Mouse (Mus musculus) mouse trophoblast stem cell (cell line): ENCODE measurements around the gene Tnfrsf26.

ENCODE experiments used
- in situ Hi-C, 2 experiments: fragments of 300-500 bp; cut with MseI, MboI; formaldehyde crosslinking; loops; 2 replicates in 1 of 2; 3 replicates in 1 of 2; pipeline ENCODE4 v1.15.1; 2025

The Tnfrsf26 gene

DNA sequence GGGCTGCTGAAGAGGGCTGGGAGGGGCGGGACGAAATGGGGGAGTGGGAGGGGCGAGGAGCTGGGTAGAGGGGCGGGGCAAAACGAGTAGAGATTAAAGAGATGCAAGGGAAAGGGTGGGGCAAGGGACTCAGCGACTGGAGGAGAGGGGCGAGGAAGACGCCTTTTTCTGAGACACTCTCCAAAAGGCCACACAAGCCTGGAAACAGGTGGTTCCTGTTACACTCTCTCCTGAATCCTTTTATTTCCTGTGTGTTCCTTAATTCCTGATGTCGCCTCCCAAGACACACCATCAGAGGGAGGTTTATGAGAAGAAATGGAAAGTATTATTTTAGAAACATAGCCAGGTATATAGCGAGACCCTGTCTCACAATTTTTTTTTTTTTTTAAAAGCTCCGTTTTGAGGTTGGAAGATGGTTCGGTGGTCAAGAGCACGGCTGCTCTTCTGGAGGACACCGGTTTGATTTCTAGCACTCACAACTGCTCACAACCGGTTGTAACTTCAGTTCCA is 28.2 kb downstream of the Tnfrsf26 start:
- in situ Hi-C loops: loop anchor here in 1 of 2 experiments (25.0 kb wide), 1 partner anchor 162 kb away; the partner anchor contains the start of genes Mrgprg and Osbpl5

DNA sequence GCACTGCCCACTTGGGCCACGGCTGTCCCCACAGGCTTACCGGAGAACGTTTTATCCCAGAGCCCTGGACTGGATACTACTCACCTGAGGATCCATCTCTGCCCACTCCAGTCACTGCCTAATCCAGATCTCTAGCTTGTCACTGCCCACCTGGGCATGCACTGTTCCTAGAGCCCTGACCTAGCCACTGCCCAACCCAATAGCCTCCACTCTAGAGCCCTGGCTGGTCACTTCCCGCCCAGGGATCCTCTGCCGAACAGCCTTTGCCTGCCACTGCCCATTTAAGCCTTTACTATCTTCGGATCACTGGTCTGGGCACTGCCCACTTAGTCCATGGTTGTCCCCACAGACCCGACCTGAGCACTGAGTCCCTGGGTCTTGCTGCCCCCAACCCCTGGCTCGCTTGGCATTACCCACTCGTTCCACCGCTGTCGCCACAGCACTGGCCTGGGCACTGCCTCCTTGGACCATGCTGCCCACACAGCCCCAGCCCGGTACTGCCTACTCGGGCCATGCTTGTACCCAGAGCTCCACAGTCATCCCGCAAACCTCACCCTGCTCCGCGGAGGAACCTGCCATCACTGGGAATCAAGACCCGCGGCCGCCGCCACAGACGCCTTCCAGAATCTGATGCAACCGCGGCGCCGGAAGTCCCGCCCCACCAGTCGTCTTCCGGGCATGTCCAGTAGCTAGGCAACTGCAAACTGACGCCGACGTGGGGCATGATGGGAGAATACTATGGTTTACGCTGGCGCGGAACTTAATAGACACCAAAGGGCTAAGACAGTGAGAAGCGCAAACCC is 28.9 kb downstream of the Tnfrsf26 start, which contains the start of gene Cars:
TSS of gene Cars (minus strand) at position 663 of the 803 bp plus-strand sequence.
- in situ Hi-C loops: loop anchor here in 1 of 2 experiments (25.0 kb wide), 1 partner anchor 163 kb away; the partner anchor contains the start of genes Mrgprg and Osbpl5

DNA sequence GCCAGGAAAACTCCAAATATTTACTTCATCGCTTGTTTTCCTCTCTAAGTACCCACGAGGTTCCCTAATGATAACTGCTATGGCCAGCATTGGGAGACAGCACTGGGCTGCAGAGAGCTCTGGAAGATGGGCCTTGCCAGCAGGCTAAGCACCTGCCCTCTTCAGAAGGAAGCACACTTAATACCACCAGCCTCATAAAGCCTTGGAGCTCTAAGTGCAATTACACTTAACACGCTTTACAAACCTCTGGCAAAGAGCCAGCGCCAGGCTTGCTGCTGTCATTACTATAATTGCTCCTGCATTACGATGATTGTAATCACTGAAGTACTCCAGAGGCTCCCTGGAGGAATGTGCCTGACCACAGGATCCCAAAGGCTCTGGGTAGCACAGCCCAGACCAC is 33.7 kb downstream of the Tnfrsf26 start:
- in situ Hi-C loops: no loop called here

DNA sequence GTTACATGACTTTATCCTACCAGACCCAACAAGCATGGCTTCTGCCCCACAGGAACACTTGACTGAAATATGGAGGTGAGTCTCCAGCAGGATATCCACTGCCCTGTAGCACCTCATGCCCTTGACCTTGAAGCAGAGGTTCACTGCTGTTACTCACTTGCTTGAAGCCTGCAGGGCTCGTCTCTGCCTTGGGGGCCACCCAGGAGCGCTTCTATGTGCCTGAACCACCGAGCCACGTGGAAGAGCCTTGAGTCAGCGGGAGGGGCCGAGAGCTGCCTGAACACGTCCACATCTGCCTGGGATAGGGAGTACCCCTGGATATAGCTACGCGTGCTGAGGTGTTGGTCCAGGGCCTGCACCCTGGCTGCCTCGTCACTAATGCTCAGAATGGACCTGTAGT is 36.3 kb downstream of the Tnfrsf26 start:
- in situ Hi-C loops: no loop called here

DNA sequence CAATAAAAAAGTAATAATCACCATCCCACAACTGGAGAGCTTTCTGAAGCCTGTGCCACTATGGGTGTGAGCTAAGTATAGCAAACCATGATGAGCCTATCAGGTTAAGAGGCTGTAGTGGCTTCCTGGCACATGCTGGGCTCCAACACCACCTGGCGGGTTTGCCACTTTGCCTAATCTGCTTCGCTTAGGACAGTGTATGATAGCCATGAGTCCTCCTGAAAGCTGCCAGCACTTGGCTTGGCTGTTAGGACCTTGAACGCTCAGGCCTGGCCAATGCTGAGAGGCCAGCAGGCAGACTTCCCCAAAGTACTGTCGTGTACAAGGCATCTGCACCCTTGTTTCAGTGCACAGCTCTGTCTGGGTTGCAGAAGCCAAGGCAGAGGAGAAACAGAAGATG is 40.5 kb downstream of the Tnfrsf26 start:
- in situ Hi-C loops: no loop called here

DNA sequence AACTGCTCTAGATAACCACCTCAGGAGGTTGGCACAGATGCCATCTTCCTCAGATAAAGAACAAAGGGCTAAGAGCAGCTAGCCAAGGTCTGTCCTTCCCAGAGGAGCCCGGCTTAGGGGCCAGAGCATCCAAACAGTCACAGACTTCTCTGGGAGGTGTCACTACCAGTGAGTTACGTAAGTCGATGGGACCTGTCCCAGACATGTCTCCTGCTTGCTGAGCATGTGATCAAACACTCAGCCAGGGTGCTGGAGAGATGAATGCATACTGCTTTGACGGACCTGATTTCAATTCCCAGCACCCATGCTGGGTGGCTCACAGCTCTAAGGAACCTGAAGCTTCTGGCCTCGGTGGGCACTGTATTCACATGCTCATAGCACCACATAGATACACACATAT is 40.9 kb downstream of the Tnfrsf26 start:
- in situ Hi-C loops: no loop called here

DNA sequence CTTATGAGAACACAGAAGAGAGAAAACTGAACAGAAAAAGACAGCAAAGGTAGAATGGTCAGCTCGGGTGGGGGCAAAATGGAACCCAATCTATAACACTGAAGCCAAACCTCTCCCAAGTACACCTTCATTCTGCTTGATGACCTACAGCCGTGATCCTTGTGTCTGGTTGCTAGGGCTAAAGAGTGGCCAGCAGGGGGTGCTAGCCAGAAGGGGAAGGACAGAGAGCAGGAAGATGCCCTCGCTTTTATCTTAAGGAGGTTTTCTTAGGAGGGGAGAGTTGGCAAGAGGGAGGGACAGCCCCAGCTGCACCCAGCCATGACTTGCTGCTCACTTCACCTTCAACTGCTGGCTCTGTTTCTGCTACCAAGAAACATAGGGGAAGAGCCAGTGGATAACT is 44.6 kb downstream of the Tnfrsf26 start:
- in situ Hi-C loops: no loop called here

DNA sequence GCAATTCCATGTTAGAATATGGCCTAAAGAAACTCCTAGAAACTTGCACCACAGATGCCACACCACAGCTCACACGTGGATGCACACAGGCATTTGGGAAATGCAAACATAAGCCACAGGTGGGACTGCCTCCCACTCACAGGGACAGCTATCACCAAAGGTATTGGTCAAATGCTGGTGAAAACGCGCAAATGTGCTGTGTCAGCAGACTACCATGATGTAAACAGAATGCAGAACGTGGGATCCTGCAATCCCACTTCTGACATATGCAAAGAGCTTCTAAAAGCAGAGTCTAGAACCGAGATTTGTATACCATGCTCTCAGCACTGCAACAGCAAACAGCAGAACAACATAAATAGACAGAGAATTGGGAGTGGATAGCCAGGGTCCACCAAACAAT is 45.5 kb downstream of the Tnfrsf26 start:
- in situ Hi-C loops: no loop called here

DNA sequence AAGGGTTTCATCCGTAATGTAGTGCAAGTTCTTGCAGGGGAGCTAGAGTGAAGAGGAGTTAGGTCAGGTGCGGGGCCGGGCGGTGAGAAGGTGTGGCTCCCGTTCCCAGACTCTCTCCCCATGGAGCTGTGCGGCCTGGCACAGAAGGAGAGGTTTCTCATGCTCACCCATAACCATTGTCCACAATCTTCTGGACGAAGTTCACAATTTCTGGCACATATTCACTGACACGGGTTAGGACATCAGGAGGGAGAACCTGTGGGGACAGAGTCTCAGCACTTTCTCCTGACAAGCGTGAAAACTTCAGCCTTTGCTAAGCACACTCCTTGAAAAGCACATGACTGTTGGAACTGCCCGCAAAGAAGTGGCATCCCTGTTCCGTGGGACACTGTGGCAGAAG is 52.8 kb downstream of the Tnfrsf26 start:
- in situ Hi-C loops: no loop called here

DNA sequence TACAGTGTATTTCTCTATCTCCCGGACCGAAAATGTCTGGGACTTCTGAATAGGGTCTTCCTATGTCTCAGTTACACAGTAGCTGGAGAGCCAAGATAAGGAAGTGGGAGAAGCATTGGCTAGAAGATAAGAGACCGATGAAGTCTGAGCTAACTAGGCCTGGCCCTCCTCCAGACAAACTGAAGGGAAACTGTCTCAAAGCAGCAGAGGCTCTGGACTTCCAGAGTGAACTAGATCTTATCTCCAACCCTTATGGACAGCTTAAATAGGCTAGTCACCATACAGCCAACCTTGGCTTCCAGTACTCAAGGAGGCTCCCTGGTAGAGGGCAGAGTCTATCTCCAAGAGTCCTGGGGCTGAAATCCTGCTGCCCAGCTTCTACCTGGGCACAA is 62.9 kb downstream of the Tnfrsf26 start:
- in situ Hi-C loops: no loop called here

DNA sequence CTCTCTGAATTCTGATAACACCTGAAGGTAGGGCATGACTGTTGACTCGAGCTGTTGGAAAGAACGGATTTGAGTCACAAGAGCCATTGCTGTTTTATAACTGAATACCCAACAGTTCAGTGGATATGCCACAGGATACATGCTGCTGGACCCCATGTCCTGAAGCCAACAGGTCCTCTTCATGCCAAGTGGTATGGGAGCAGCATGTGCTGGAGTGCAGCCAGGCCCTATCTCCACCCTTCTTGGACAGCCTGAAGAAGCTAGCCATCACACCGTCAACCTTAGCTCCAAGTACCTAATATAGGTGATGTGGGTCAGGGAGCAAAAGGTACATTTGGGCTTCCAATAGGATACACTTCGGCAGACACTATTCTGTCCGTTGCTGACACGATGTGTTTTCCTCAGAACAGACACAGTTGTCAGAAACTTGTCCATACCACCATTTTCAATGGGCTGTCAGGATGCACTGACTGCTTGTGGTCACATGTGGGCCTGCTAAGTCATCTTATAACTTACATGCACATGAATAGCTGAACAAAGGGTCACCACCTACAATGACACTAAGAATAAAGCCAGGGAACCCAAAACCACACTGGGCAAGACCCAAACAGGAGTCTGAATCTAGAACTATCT is 63.4 kb downstream of the Tnfrsf26 start:
- in situ Hi-C loops: no loop called here

DNA sequence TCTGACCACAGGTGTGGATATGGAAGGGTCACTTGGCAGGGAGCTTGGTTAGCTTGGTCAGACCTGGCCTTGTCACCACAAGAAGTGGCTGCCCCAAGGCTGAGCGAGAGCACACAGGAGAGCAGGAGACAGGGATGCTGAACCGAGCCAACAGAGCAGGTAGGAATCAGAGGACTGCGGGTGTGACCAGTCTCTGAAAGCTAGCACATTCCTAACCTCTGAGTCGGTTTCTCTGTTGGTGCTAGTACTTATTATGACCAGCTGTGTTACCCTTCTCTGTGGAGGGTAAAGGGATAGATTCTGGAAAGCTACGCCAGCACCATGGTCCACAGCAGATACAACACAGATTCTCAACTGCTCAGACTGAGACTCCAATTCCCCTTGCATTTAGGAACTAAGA is 64.7 kb downstream of the Tnfrsf26 start:
- in situ Hi-C loops: no loop called here
